In the genomic region with DNA sequence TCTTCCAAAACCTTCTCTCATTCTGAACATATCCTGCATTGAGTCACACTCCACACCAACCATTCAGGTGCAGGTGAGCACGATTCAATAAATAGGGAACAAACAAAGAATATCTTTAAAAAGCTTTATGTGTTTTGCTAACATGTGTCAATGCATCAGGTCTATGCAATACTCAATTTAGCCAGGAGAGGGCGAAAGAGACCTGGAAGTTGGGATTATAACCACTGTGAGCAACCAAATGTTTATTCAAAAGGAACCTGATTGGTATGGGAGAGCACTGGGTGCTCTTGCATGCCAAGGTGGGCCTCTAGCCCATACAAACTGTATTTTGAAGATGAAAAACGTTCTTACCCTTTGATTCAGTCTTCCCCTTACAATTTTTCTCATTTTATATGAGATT, we compare ENCODE assay signal across 8 mouse cellular contexts. TPM values are rescaled to one million over a fixed set of nuclear protein-coding genes. Genes with fewer than 3 reads are reported as not detected.
A peak's percentile ranks its signal among the peaks of the same experiment; 100 is the strongest.
DNase-seq lines count a peak whose midpoint lies in the region; ATAC-seq and TF ChIP-seq lines count a peak whose summit lies in the region.

No protein-coding gene starts in this region.

- TF ChIP-seq CTCF in G1E (IDR thresholded peaks at IDR 0.05; ENCODE audit: low read depth, low read length), result peak; percentile 32; the same call in 1 of the 2 replicates
- TF ChIP-seq CTCF in cerebellum, adult 2 months (IDR thresholded peaks at IDR 0.05; ENCODE audit: borderline replicate concordance, insufficient read depth, low read depth, low read length), result peak; percentile 42; the same call in 1 of the 2 replicates
- TF ChIP-seq CTCF in layer of hippocampus, adult 2 months (conservative IDR thresholded peaks at IDR 0.05), result peak; percentile 82

- TF ChIP-seq POLR2A in cerebellum, adult 2 months (IDR thresholded peaks at IDR 0.05; ENCODE audit: borderline replicate concordance, insufficient read depth, low read length), result no peak

- no peak overlapping the region for H3K9ac ChIP-seq in hindbrain, embryonic 12.5 days

- H3K4me1 ChIP-seq in hindbrain, embryonic 10.5 days (replicated peaks), result no peaks in the 10 kb centered on the region; the same call in 1 of the 2 replicates
- no peaks in the 10 kb centered on the region for H3K4me1 ChIP-seq in hindbrain, embryonic 12.5 days
- H3K4me1 ChIP-seq in G1E (ENCODE audit: insufficient read depth, low read depth, low read length), result no peaks in the 10 kb centered on the region
- H3K4me1 ChIP-seq in cerebellum, adult 2 months (ENCODE audit: control insufficient read depth, insufficient read depth, low read length), result 0 out of 2 replicates have a peak, but pooled peaks cover 2% of the 10 kb centered on the region

- DNase-seq in hindbrain, embryonic 10.5 days (ENCODE audit: low spot score), result peak; percentile 36
- DNase-seq in G1E (ENCODE audit: low spot score), result no peak
- DNase-seq in cerebellum, adult 2 months, result peak; percentile 52 to 67
- DNase-seq in frontal cortex, postnatal 25 days (ENCODE audit: low spot score in 2 of 2), result peak; percentile 8 to 69
- peak; percentile 65 to 83 for DNase-seq in layer of hippocampus, adult 2 months (ENCODE audit: low spot score in 2 of 2)
- DNase-seq in lung, postnatal 36 days, result peak; percentile 89
- DNase-seq in testis, postnatal 10 days (ENCODE audit: low spot score), result peak; percentile 64

- H3K36me3 ChIP-seq in hindbrain, embryonic 10.5 days, result no peaks in the 10 kb centered on the region
- H3K36me3 ChIP-seq in hindbrain, embryonic 12.5 days, result no peaks in the 10 kb centered on the region
- no peaks in the 10 kb centered on the region for H3K36me3 ChIP-seq in G1E (replicated peaks)

- 3% methylated on average over 3 of the region's 3 CpGs for WGBS in hindbrain, embryonic 10.5 days
- 1% methylated on average over 3 of the region's 3 CpGs for WGBS in hindbrain, embryonic 12.5 days
- WGBS in cerebellum, adult 2 months, result 0% methylated on average over 3 of the region's 3 CpGs

- H3K27me3 ChIP-seq in hindbrain, embryonic 10.5 days (ENCODE audit: insufficient read depth, poor library complexity, severe bottlenecking), result no peaks in the 10 kb centered on the region
- no peaks in the 10 kb centered on the region for H3K27me3 ChIP-seq in hindbrain, embryonic 12.5 days
- H3K27me3 ChIP-seq in G1E (ENCODE audit: insufficient read depth, low read length), result no peaks in the 10 kb centered on the region
- H3K27me3 ChIP-seq in cerebellum, adult 2 months (ENCODE audit: control insufficient read depth, insufficient read depth, low read length), result no peaks in the 10 kb centered on the region

- no peak overlapping the region for H3K27ac ChIP-seq in hindbrain, embryonic 10.5 days
- H3K27ac ChIP-seq in hindbrain, embryonic 12.5 days, result no peak overlapping the region
- no peak overlapping the region for H3K27ac ChIP-seq in cerebellum, adult 2 months (ENCODE audit: insufficient read depth, low read length)
- H3K27ac ChIP-seq in layer of hippocampus, adult 2 months, result no peak overlapping the region

- H3K4me3 ChIP-seq in hindbrain, embryonic 10.5 days, result no peak overlapping the region
- no peak overlapping the region for H3K4me3 ChIP-seq in hindbrain, embryonic 12.5 days
- H3K4me3 ChIP-seq in G1E (ENCODE audit: low read depth, low read length), result no peak overlapping the region
- no peak overlapping the region for H3K4me3 ChIP-seq in cerebellum, adult 2 months (replicated peaks; ENCODE audit: insufficient read depth, low read depth, low read length)
- H3K4me3 ChIP-seq in layer of hippocampus, adult 2 months, result no peak overlapping the region

- H3K9me3 ChIP-seq in hindbrain, embryonic 10.5 days, result no peaks in the 10 kb centered on the region
- H3K9me3 ChIP-seq in hindbrain, embryonic 12.5 days (replicated peaks), result no peaks in the 10 kb centered on the region
- no peaks in the 10 kb centered on the region for H3K9me3 ChIP-seq in G1E (replicated peaks)

- no peak for ATAC-seq in hindbrain, embryonic 12.5 days (ENCODE audit: low FRiP score)
- ATAC-seq in G1E (ENCODE audit: extremely low read depth, insufficient number of reproducible peaks, low FRiP score, poor library complexity, severe bottlenecking), result no peak

- no peak overlapping the region for H3K4me2 ChIP-seq in hindbrain, embryonic 12.5 days (replicated peaks)

RNA-seq across cellular contexts. Expression of gene Gm14597, which starts 1.8 kb away (rescaled TPM):
- polyA plus RNA-seq in hindbrain, embryonic 10.5 days (2016; fragmentation: Nextera tagmentation; extraction: Ambion mirVana), result not detected in 2 replicates
- polyA plus RNA-seq in hindbrain, embryonic 12.5 days (2016; fragmentation: Nextera tagmentation; extraction: Ambion mirVana), result not detected in 2 replicates
- not detected in 2 replicates for total RNA-seq in G1E (2014; fragmentation: Nextera tagmentation)
- 0.38 TPM in 1 of 2 replicates, not detected in the other for total RNA-seq in G1E (2017)
- polyA plus RNA-seq in G1E (2012), result not detected in 2 replicates
- not detected in 2 replicates for polyA plus RNA-seq in cerebellum, adult 2 months (2012; rRNA removed)
- under 1 TPM in 1 of 2 experiments, not detected in 1; 0.71 TPM for total RNA-seq in layer of hippocampus, adult 2 months (2021)

RNA-seq across cellular contexts. Expression of gene Rtl8c, which starts 2.7 kb away (rescaled TPM):
- 40.0 and 58.2 TPM in 2 replicates for polyA plus RNA-seq in hindbrain, embryonic 10.5 days (2016; fragmentation: Nextera tagmentation; extraction: Ambion mirVana)
- 98.0 and 99.3 TPM in 2 replicates for polyA plus RNA-seq in hindbrain, embryonic 12.5 days (2016; fragmentation: Nextera tagmentation; extraction: Ambion mirVana)
- total RNA-seq in G1E (2014; fragmentation: Nextera tagmentation), result not detected in 2 replicates
- total RNA-seq in G1E (2017), result not detected in 2 replicates
- not detected in 2 replicates for polyA plus RNA-seq in G1E (2012)
- polyA plus RNA-seq in cerebellum, adult 2 months (2012; rRNA removed), result 296 and 324 TPM in 2 replicates
- 100 to 1,000 TPM; 174 to 189 TPM for total RNA-seq in layer of hippocampus, adult 2 months (2021)

RNA-seq across cellular contexts. Expression of gene Rtl8a, which starts 32.9 kb away (rescaled TPM):
- polyA plus RNA-seq in hindbrain, embryonic 10.5 days (2016; fragmentation: Nextera tagmentation; extraction: Ambion mirVana), result 68.5 and 96.4 TPM in 2 replicates
- polyA plus RNA-seq in hindbrain, embryonic 12.5 days (2016; fragmentation: Nextera tagmentation; extraction: Ambion mirVana), result 131 and 132 TPM in 2 replicates
- total RNA-seq in G1E (2014; fragmentation: Nextera tagmentation) (not detected in 2 replicates), G1E (2017) (not detected in 2 replicates)
- not detected in 2 replicates for polyA plus RNA-seq in G1E (2012)
- polyA plus RNA-seq in cerebellum, adult 2 months (2012; rRNA removed), result 362 and 398 TPM in 2 replicates
- total RNA-seq in layer of hippocampus, adult 2 months (2021), result 100 to 1,000 TPM; 198 to 264 TPM

RNA-seq across cellular contexts. Expression of gene Rtl8b, which starts 59.6 kb away (rescaled TPM):
- polyA plus RNA-seq in hindbrain, embryonic 10.5 days (2016; fragmentation: Nextera tagmentation; extraction: Ambion mirVana), result 56.9 and 86.9 TPM in 2 replicates
- 97.0 and 107 TPM in 2 replicates for polyA plus RNA-seq in hindbrain, embryonic 12.5 days (2016; fragmentation: Nextera tagmentation; extraction: Ambion mirVana)
- total RNA-seq in G1E (2014; fragmentation: Nextera tagmentation) (not detected in 2 replicates), G1E (2017) (not detected in 2 replicates)
- not detected in 2 replicates for polyA plus RNA-seq in G1E (2012)
- 379 and 406 TPM in 2 replicates for polyA plus RNA-seq in cerebellum, adult 2 months (2012; rRNA removed)
- 100 to 1,000 TPM; 164 to 168 TPM for total RNA-seq in layer of hippocampus, adult 2 months (2021)

Comparison
In these comparisons a context has a peak if more than half of its experiments do, and no peak if none do; other contexts are left out.
1. CTCF ChIP-seq: peak in every context shown above with its lines; median percentile 82 in layer of hippocampus, adult 2 months; 42 in cerebellum, adult 2 months; 32 in G1E.
2. RNA of gene Rtl8c, which starts 2.7 kb away (polyA plus RNA-seq): 296 to 324 TPM in cerebellum, adult 2 months, 98.0 to 99.3 TPM in hindbrain, embryonic 12.5 days and 40.0 to 58.2 TPM in hindbrain, embryonic 10.5 days; not detected in G1E; every median in the first group is over 10 times any median in the second.
3. RNA of gene Rtl8a, which starts 32.9 kb away (polyA plus RNA-seq): 362 to 398 TPM in cerebellum, adult 2 months, 131 to 132 TPM in hindbrain, embryonic 12.5 days and 68.5 to 96.4 TPM in hindbrain, embryonic 10.5 days; not detected in G1E; every median in the first group is over 10 times any median in the second.